Mouse (Mus musculus) heart, embryonic 10.5 days (tissue): Measurements from ENCODE around the gene Rbck1. TPM values are rescaled to one million over a fixed set of nuclear protein-coding genes. Genes with fewer than 3 reads are reported as not detected.

Experiments used
- DNase-seq: peaks from one replicate; pipeline ENCODE4 v3.0.0-alpha.2; 2017; ENCODE audit warnings: low spot score
- H3K27ac ChIP-seq: fragments of 300-500 bp; sonication (generic); 2 replicates; pipeline ENCODE4 v1.5.1; 2016; ENCODE audit warnings: mild to moderate bottlenecking
- H3K27me3 ChIP-seq: fragments of 300-500 bp; sonication (generic); 2 replicates; pipeline ENCODE4 v1.6.1; 2016; ENCODE audit warnings: mild to moderate bottlenecking; ENCODE audit not compliant: poor library complexity, insufficient read depth, severe bottlenecking
- H3K36me3 ChIP-seq: fragments of 300-500 bp; sonication (generic); 2 replicates; pipeline ENCODE4 v1.6.1; 2016; ENCODE audit warnings: mild to moderate bottlenecking, moderate library complexity
- H3K4me1 ChIP-seq: fragments of 300-500 bp; sonication (generic); 2 replicates; pipeline ENCODE4 v1.6.1; 2016; ENCODE audit warnings: mild to moderate bottlenecking
- H3K4me3 ChIP-seq: fragments of 300-500 bp; sonication (generic); 2 replicates; pipeline ENCODE4 v1.5.1; 2016; ENCODE audit warnings: mild to moderate bottlenecking, moderate library complexity
- H3K9me3 ChIP-seq: fragments of 300-500 bp; sonication (generic); 2 replicates; pipeline ENCODE4 v1.6.1; 2016; ENCODE audit warnings: mild to moderate bottlenecking, moderate library complexity
- WGBS: fragments of 180-500 bp; shearing (Covaris S2); methylation state at CpG from one replicate; pipeline ENCODE4 v1.1.7; 2016; 5-methylcytosine and 5-hydroxymethylcytosine counted together
- polyA plus RNA-seq: library from polyadenylated mRNA; unstranded; fragments of >200 nt; fragmentation: Nextera tagmentation; extraction: Ambion mirVana; gene quantifications from 2 replicates; pipeline ENCODE4 v1.2.1, GENCODE M21; 2016

Rbck1 gene
- 88.0 and 89.3 TPM in 2 replicates for polyA plus RNA-seq

GRCm38 (mm10) chr2:152332101-152332825 is at the start of gene Rbck1:
Rbck1 (minus strand) TSS chr2:152332653.
- Histone ChIP-seq H3K4me3 (peak within 1 kb of the TSS; percentile 77), H3K27me3 (no peaks in the 10 kb centered on the region), H3K4me1 (peaks cover 26% of the 10 kb centered on the region), H3K9me3 (no peaks in the 10 kb centered on the region), H3K36me3 (peaks cover 22% of the 10 kb centered on the region), H3K27ac (peak within 1 kb of the TSS; percentile 96)
- under 1% methylated on average over 54 of the region's 54 CpGs for WGBS
- peak; percentile 97 for DNase-seq

GRCm38 (mm10) chr2:152376345-152376741 is 43.9 kb upstream of the Rbck1 start, which contains the start of gene Nrsn2:
Nrsn2 (minus strand) TSS chr2:152376638.
- Histone ChIP-seq H3K4me3 (peak within 1 kb of the TSS; percentile 42), H3K27ac (peak within 1 kb of the TSS; percentile 50), H3K36me3 (no peaks in the 10 kb centered on the region), H3K27me3 (peaks cover 38% of the 10 kb centered on the region), H3K4me1 (peaks cover 24% of the 10 kb centered on the region), H3K9me3 (no peaks in the 10 kb centered on the region)
- 3% methylated on average over 16 of the region's 16 CpGs for WGBS
- DNase-seq = no peak

- Histone ChIP-seq H3K4me1 (peaks cover 24% of the 10 kb centered on the region), H3K4me3 (peak overlapping the region; percentile 42), H3K36me3 (no peaks in the 10 kb centered on the region), H3K9me3 (no peaks in the 10 kb centered on the region), H3K27me3 (peaks cover 38% of the 10 kb centered on the region), H3K27ac (peak overlapping the region; percentile 50)
- 5% methylated on average over 21 of the region's 21 CpGs for WGBS
- DNase-seq = no peak
Measured at GRCm38 (mm10) chr2:152375652-152376344, 43.3 kb upstream of the Rbck1 start.

GRCm38 (mm10) chr2:152373547-152373946 is 41.1 kb upstream of the Rbck1 start:
- Histone ChIP-seq H3K27me3 (peaks cover 46% of the 10 kb centered on the region), H3K4me3 (no peak overlapping the region), H3K27ac (no peak overlapping the region), H3K4me1 (peaks cover 35% of the 10 kb centered on the region), H3K9me3 (no peaks in the 10 kb centered on the region), H3K36me3 (no peaks in the 10 kb centered on the region)
- WGBS = 80% methylated on average over 9 of the region's 9 CpGs
- no peak for DNase-seq

- 61% methylated on average over 4 of the region's 4 CpGs for WGBS
- DNase-seq = no peak
- no peak overlapping the region for H3K4me3 ChIP-seq
- H3K27me3 ChIP-seq = peaks cover 43% of the 10 kb centered on the region
- no peaks in the 10 kb centered on the region for H3K36me3 ChIP-seq
- H3K4me1 ChIP-seq = peaks cover 36% of the 10 kb centered on the region
- H3K9me3 ChIP-seq = no peaks in the 10 kb centered on the region
- H3K27ac ChIP-seq = no peak overlapping the region
Measured at GRCm38 (mm10) chr2:152372661-152373060, 40.2 kb upstream of the Rbck1 start.

GRCm38 (mm10) chr2:152372104-152372503 is 39.7 kb upstream of the Rbck1 start:
- no peak for DNase-seq
- H3K27me3 ChIP-seq = peaks cover 38% of the 10 kb centered on the region
- no peak overlapping the region for H3K4me3 ChIP-seq
- H3K9me3 ChIP-seq = no peaks in the 10 kb centered on the region
- no peaks in the 10 kb centered on the region for H3K36me3 ChIP-seq
- H3K27ac ChIP-seq = no peak overlapping the region
- WGBS = 81% methylated on average over 7 of the region's 7 CpGs
- H3K4me1 ChIP-seq = peaks cover 36% of the 10 kb centered on the region

GRCm38 (mm10) chr2:152368532-152369140 is 36.2 kb upstream of the Rbck1 start:
- Histone ChIP-seq H3K36me3 (no peaks in the 10 kb centered on the region), H3K9me3 (no peaks in the 10 kb centered on the region), H3K27ac (no peak overlapping the region), H3K4me1 (peaks cover 15% of the 10 kb centered on the region), H3K4me3 (peak overlapping the region; percentile 27; the same call in 1 of the 2 replicates), H3K27me3 (peaks cover 8% of the 10 kb centered on the region; the same call in 1 of the 2 replicates)
- 20% methylated on average over 14 of the region's 14 CpGs for WGBS
- peak; percentile 86 for DNase-seq

- peaks cover 18% of the 10 kb centered on the region for H3K4me1 ChIP-seq
- no peak overlapping the region for H3K27ac ChIP-seq
- H3K27me3 ChIP-seq = peaks cover 8% of the 10 kb centered on the region; the same call in 1 of the 2 replicates
- H3K9me3 ChIP-seq = no peaks in the 10 kb centered on the region
- no peaks in the 10 kb centered on the region for H3K36me3 ChIP-seq
- DNase-seq = no peak
- 60% methylated on average over 5 of the region's 5 CpGs for WGBS
- H3K4me3 ChIP-seq = no peak overlapping the region
Measured at GRCm38 (mm10) chr2:152367917-152368316, 35.5 kb upstream of the Rbck1 start.

GRCm38 (mm10) chr2:152363245-152364147 is 31.0 kb upstream of the Rbck1 start:
- no peaks in the 10 kb centered on the region for H3K36me3 ChIP-seq
- peak; percentile 94 for DNase-seq

GRCm38 (mm10) chr2:152361193-152361592 is 28.7 kb upstream of the Rbck1 start:
- H3K36me3 ChIP-seq = no peaks in the 10 kb centered on the region
- WGBS = 88% methylated on average over 8 of the region's 8 CpGs
- no peak overlapping the region for H3K27ac ChIP-seq
- no peak for DNase-seq
- H3K27me3 ChIP-seq = no peaks in the 10 kb centered on the region
- H3K4me3 ChIP-seq = no peak overlapping the region
- peaks cover 26% of the 10 kb centered on the region for H3K4me1 ChIP-seq
- no peaks in the 10 kb centered on the region for H3K9me3 ChIP-seq

More at GRCm38 (mm10) chr2:152363245-152364147, 31.0 kb upstream of the Rbck1 start:
- Histone ChIP-seq H3K27me3 (no peaks in the 10 kb centered on the region), H3K9me3 (no peaks in the 10 kb centered on the region), H3K4me3 (peak overlapping the region; percentile 42), H3K27ac (peak overlapping the region; percentile 85), H3K4me1 (peaks cover 21% of the 10 kb centered on the region)
- WGBS = 10% methylated on average over 17 of the region's 17 CpGs

- Histone ChIP-seq H3K36me3 (no peaks in the 10 kb centered on the region), H3K4me1 (peaks cover 26% of the 10 kb centered on the region), H3K9me3 (no peaks in the 10 kb centered on the region), H3K27ac (peak overlapping the region; percentile 17; the same call in 1 of the 2 replicates), H3K27me3 (no peaks in the 10 kb centered on the region), H3K4me3 (no peak overlapping the region)
- no peak for DNase-seq
- 51% methylated on average over 7 of the region's 7 CpGs for WGBS
Measured at GRCm38 (mm10) chr2:152360271-152360775, 27.9 kb upstream of the Rbck1 start.

GRCm38 (mm10) chr2:152359616-152360015 is 27.2 kb upstream of the Rbck1 start:
- Histone ChIP-seq H3K27ac (no peak overlapping the region), H3K27me3 (no peaks in the 10 kb centered on the region), H3K4me3 (no peak overlapping the region), H3K9me3 (no peaks in the 10 kb centered on the region), H3K36me3 (no peaks in the 10 kb centered on the region), H3K4me1 (peaks cover 26% of the 10 kb centered on the region)
- 48% methylated on average over 5 of the region's 5 CpGs for WGBS
- DNase-seq = no peak
